Mouse (Mus musculus): ENCODE results near the gene Ccl1.

- no peak for TF ChIP-seq TAL1 (IDR thresholded peaks at IDR 0.05; ENCODE audit: low read length)
- TF ChIP-seq GATA1 (IDR thresholded peaks at IDR 0.05; ENCODE audit: low read length) = no peak
Observed at GRCm38 (mm10) chr11:82297895-82298294, 7.6 kb downstream of the Ccl1 start.
